Mouse (Mus musculus): Measurements from ENCODE around the gene Mpp3. TPM values are rescaled to one million over a fixed set of nuclear protein-coding genes. Genes with fewer than 3 reads are reported as not detected.
A peak's percentile ranks its signal among the peaks of the same experiment; 100 is the strongest.

Gene Mpp3
- polyA plus RNA-seq, 1 experiment from 2014 or later: 16.1 TPM

- H3K4me1 ChIP-seq: peaks cover 9% of the 10 kb centered on the region
- no peaks in the 10 kb centered on the region for H3K36me3 ChIP-seq (replicated peaks)
- DNase-seq (ENCODE audit: extremely low spot score, low spot score): no peak
- 0 out of 2 replicates have a peak, but pooled peaks cover 2% of the 10 kb centered on the region for H3K9me3 ChIP-seq
- 88% methylated on average over 7 of the region's 7 CpGs for WGBS
- peaks cover 18% of the 10 kb centered on the region for H3K27me3 ChIP-seq (ENCODE audit: poor library complexity, severe bottlenecking)
- no peak overlapping the region for H3K27ac ChIP-seq
- no peak overlapping the region for H3K4me3 ChIP-seq
Measured at GRCm38 (mm10) chr11:102036336-102036735, 8.1 kb upstream of the Mpp3 start.

DNA sequence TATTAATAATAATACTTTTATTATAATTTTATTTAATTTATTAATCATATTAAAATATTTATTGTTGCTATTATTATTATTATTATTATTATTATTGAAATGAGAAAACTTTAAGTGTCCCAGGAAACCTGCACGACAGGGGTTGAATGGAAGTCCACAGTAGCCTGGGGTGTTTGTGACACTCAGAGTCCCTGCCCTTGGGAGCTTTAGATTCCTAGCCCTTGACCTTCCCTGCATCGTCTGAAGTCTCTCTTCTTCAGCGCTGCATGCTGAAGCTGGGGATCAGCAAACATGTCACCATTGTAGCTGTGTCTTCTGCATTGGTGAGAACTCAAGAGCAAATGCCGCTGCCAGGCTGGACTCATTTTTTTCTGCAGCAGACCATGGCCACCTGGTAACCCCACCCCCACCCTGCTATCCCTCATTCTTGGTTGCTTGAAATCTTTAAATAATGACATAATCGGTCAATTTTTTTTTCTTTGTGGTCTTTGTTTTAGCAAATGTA, 7.2 kb upstream of the Mpp3 start:
- Histone ChIP-seq H3K4me3 (no peak overlapping the region), H3K36me3 (replicated peaks) (no peaks in the 10 kb centered on the region), H3K9me3 (no peaks in the 10 kb centered on the region), H3K4me1 (peaks cover 9% of the 10 kb centered on the region), H3K27me3 (ENCODE audit: poor library complexity, severe bottlenecking) (peaks cover 25% of the 10 kb centered on the region), H3K27ac (no peak overlapping the region)
- 87% methylated on average over 5 of the region's 5 CpGs for WGBS
- DNase-seq (ENCODE audit: extremely low spot score, low spot score): no peak

DNA sequence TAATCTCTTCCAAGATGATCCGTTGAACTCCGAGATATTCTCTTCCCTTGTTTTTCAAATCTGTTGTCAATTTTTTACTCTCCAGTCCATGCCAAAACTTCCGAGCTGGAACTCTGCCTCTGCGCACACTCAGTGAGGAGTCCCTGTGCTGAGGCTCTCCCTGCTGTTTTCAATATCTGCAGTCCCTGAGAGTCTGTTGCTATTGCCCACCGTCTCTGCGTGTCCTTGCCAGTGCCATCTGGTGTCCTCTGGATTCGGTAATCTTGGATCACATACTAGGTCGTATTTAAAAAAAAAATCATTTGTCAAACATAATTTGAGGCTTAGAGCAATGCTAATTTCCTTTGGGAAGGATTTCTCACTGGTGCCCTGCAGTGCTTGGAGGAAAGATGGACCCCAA, 6.6 kb upstream of the Mpp3 start:
- no peaks in the 10 kb centered on the region for H3K9me3 ChIP-seq
- H3K4me3 ChIP-seq: no peak overlapping the region
- H3K36me3 ChIP-seq (replicated peaks): no peaks in the 10 kb centered on the region
- no peak overlapping the region for H3K27ac ChIP-seq
- peaks cover 32% of the 10 kb centered on the region for H3K27me3 ChIP-seq (ENCODE audit: poor library complexity, severe bottlenecking)
- no peak for DNase-seq (ENCODE audit: extremely low spot score, low spot score)
- 82% methylated on average over 8 of the region's 8 CpGs for WGBS
- peaks cover 7% of the 10 kb centered on the region for H3K4me1 ChIP-seq

GRCm38 (mm10) chr11:102033055-102033591, 4.9 kb upstream of the Mpp3 start:
- Histone ChIP-seq H3K27ac (no peak overlapping the region), H3K9me3 (no peaks in the 10 kb centered on the region), H3K4me3 (no peak overlapping the region), H3K4me1 (peaks cover 1% of the 10 kb centered on the region; the same call in 1 of the 2 replicates), H3K27me3 (ENCODE audit: poor library complexity, severe bottlenecking) (peaks cover 35% of the 10 kb centered on the region), H3K36me3 (replicated peaks) (no peaks in the 10 kb centered on the region)
- no peak for DNase-seq (ENCODE audit: extremely low spot score, low spot score)
- 92% methylated on average over 12 of the region's 12 CpGs for WGBS

- H3K4me3 ChIP-seq: no peak overlapping the region
- H3K36me3 ChIP-seq (replicated peaks): no peaks in the 10 kb centered on the region
- H3K4me1 ChIP-seq: peaks cover 19% of the 10 kb centered on the region
- H3K27me3 ChIP-seq (ENCODE audit: poor library complexity, severe bottlenecking): peaks cover 35% of the 10 kb centered on the region
- no peaks in the 10 kb centered on the region for H3K9me3 ChIP-seq
- DNase-seq (ENCODE audit: extremely low spot score, low spot score): no peak
- 87% methylated on average over 7 of the region's 7 CpGs for WGBS
- no peak overlapping the region for H3K27ac ChIP-seq
Measured at GRCm38 (mm10) chr11:102031149-102031548, 2.9 kb upstream of the Mpp3 start.

DNA sequence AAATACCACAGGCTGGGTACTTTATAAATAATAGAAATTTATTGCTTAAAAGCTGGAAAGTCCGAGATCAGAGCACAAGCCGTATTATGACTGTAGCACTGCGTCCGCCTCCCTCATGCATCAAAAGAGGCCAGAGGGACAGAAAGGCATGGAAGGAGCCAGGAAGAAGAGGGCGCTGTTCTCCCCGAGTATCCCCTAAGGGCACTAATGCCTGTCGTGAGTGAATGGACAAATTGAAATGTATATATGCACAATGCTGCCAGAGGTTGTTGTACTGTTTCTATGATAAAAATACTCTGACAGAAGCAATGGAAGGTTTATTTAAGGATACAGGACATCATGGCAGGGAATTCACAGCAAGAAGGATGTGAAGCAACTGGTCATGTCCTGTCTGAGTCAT, 1.7 kb upstream of the Mpp3 start:
- Histone ChIP-seq H3K4me1 (peaks cover 31% of the 10 kb centered on the region), H3K27ac (no peak overlapping the region), H3K4me3 (no peak overlapping the region), H3K27me3 (ENCODE audit: poor library complexity, severe bottlenecking) (peaks cover 46% of the 10 kb centered on the region), H3K36me3 (replicated peaks) (peaks cover 3% of the 10 kb centered on the region; the same call in 1 of the 2 replicates), H3K9me3 (no peaks in the 10 kb centered on the region)
- 39% methylated on average over 7 of the region's 7 CpGs for WGBS
- no peak for DNase-seq (ENCODE audit: extremely low spot score, low spot score)

GRCm38 (mm10) chr11:102029304-102029703, 1.0 kb upstream of the Mpp3 start:
- peaks cover 52% of the 10 kb centered on the region for H3K27me3 ChIP-seq (ENCODE audit: poor library complexity, severe bottlenecking)
- no peak overlapping the region for H3K27ac ChIP-seq
- 85% methylated on average over 4 of the region's 4 CpGs for WGBS
- H3K4me3 ChIP-seq: no peak overlapping the region
- DNase-seq (ENCODE audit: extremely low spot score, low spot score): no peak
- peaks cover 38% of the 10 kb centered on the region for H3K4me1 ChIP-seq
- peaks cover 6% of the 10 kb centered on the region; the same call in 1 of the 2 replicates for H3K36me3 ChIP-seq (replicated peaks)
- no peaks in the 10 kb centered on the region for H3K9me3 ChIP-seq

DNA sequence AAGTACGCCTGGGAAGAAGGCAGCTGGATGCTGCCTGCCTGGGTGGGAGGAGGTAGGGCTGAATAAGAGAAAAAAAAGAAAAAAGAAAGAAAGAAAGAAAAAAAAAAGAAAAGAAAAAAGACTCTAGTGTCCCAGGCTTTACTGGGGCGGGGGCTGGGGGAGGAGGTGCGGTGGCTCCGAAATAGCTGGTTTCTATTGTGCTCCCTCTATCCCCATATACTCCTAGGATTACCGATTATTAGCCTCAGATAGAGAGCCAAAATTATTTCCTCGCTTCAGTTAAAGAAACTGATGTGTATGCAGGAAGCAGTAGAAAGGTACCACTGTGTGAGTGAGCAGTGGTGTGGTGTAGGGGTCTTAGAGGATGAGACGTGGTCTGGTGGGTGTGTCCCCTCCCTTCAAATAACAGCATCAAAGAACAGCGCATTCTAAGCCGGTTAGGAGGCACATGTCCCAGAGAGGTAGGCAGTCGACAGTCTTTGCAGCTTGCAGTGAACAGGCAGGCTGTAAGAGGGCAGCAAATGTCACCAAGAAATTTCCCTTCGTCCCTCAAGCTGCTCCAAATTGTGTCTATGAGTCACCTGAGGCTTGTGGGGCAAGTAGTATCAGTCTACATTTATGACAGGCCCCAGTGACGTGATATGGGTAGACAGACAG, 772 bp downstream of the Mpp3 start:
- Histone ChIP-seq H3K9me3 (no peaks in the 10 kb centered on the region), H3K4me1 (peaks cover 38% of the 10 kb centered on the region), H3K27ac (peak overlapping the region; percentile 90), H3K36me3 (replicated peaks) (peaks cover 17% of the 10 kb centered on the region), H3K27me3 (ENCODE audit: poor library complexity, severe bottlenecking) (peaks cover 52% of the 10 kb centered on the region), H3K4me3 (peak overlapping the region; percentile 76)
- WGBS: 5% methylated on average over 12 of the region's 12 CpGs
- DNase-seq (ENCODE audit: extremely low spot score, low spot score): no peak

DNA sequence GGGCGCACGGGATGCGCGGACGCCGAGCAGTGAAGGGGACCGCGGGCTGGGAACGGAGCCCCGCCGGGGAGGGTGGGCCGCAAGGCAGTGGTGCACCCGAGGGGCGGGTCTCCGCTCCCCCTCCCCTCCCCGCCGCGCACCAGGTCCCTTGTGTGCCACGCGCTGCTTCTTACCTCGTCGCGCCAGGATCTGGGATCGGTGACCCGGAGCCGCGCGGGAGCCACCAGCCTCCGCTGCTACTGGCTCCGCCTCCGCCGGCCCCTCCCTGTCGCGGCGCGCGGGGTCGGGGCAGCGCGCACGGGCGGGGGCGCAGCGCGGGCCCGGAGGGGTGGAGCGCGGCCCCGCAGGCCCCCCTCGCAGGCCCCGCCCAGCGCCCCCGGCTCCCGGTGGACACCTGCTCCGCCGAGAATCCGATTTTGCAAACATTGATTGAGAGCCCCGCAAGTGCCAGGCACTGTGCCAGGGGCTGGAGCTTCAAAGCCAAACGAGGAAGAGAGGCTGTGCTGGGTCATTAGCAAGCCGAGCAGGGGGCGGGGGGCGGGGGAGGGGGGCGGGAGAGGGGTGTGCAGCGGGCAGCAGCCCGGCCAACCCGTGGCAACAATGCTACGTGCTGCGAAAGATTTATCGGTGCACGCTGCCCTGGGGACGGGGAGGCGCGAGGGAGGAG, 1.4 kb downstream of the Mpp3 start:
- Histone ChIP-seq H3K4me1 (peaks cover 40% of the 10 kb centered on the region), H3K4me3 (peak overlapping the region; percentile 76), H3K36me3 (replicated peaks) (peaks cover 23% of the 10 kb centered on the region), H3K27me3 (ENCODE audit: poor library complexity, severe bottlenecking) (peaks cover 52% of the 10 kb centered on the region), H3K27ac (peak overlapping the region; percentile 90), H3K9me3 (no peaks in the 10 kb centered on the region)
- under 1% methylated on average over 67 of the region's 73 CpGs for WGBS
- peak; percentile 82 for DNase-seq (ENCODE audit: extremely low spot score, low spot score)

DNA sequence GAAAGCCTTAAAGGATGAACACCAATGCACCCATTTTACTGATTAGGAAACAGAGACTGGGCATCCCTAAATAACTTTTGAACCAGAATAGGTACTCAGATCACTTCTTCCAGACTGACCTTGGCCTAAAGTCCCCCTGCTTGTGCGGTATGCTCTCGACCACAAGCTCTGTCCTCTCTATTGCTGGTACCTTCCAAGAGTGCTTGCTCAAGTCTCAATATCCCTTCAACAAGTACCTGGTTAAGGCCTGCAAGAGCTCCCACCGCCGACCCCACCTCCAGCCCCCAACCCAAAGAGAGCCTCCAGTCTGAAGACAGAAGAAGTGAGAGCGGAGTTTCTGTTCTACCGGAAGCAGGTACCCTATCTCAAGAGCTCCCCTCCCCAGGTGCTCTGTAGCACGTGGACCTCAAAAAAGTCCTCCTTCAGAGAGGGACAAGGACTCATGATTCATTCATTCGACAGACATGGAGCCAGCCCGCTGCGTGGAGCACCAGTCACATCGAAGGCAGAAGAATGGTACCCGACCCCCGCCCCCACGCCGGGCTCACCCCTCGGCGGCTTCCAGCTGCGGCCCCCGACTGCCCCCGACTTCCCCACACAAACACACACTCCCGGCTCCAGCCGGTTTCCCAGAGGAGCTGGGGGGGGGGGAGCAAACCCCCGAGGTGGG, 2.1 kb downstream of the Mpp3 start:
- peak overlapping the region; percentile 90 for H3K27ac ChIP-seq
- H3K9me3 ChIP-seq: no peaks in the 10 kb centered on the region
- H3K4me3 ChIP-seq: peak overlapping the region; percentile 76
- H3K36me3 ChIP-seq (replicated peaks): peaks cover 29% of the 10 kb centered on the region
- WGBS: 3% methylated on average over 23 of the region's 23 CpGs
- DNase-seq (ENCODE audit: extremely low spot score, low spot score): peak; percentile 40
- H3K4me1 ChIP-seq: peaks cover 41% of the 10 kb centered on the region
- peaks cover 50% of the 10 kb centered on the region for H3K27me3 ChIP-seq (ENCODE audit: poor library complexity, severe bottlenecking)

DNA sequence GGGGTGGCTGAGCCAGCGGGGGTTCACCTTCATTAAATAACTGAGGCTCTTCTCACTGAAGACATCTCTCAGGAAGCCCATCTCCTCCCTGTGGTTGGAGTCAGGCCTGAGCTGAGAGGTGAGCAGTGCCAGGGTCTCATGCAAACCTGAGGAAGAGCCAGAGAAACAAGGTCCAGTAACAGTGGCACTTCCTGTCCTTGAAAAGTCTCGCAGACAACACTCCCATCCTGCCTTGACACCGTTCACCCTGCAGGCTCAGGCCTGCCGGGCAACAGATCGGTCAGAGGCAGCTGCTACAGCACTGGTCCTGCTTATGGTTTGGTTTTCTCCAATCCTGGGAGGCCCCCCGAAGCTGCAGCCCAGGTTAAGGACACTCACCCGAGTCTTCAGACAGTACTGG, 2.9 kb downstream of the Mpp3 start:
- H3K27me3 ChIP-seq (ENCODE audit: poor library complexity, severe bottlenecking): peaks cover 44% of the 10 kb centered on the region
- no peaks in the 10 kb centered on the region for H3K9me3 ChIP-seq
- H3K4me3 ChIP-seq: peak overlapping the region; percentile 76
- WGBS: 37% methylated on average over 7 of the region's 7 CpGs
- no peak for DNase-seq (ENCODE audit: extremely low spot score, low spot score)
- peaks cover 41% of the 10 kb centered on the region for H3K4me1 ChIP-seq
- peak overlapping the region; percentile 90 for H3K27ac ChIP-seq
- peaks cover 32% of the 10 kb centered on the region for H3K36me3 ChIP-seq (replicated peaks)

DNA sequence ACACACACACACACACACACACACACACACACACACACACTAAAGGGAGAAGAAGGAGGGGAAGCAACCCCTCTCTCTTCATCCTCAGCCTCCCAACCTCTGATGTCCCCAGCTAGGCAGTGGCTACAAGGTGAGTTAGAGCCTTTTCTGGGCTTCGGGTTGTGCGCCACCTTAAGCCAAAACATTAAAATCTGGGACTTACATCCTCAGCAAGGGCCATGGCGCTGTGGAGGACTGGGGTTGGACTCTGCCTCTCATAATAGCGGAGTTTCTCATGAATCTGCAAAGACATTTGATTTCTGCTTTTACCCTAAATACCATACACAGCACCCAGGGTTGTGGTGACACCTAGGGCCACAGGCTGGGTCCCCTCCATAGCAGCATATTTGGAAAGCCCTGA, 3.4 kb downstream of the Mpp3 start:
- Histone ChIP-seq H3K27me3 (ENCODE audit: poor library complexity, severe bottlenecking) (peaks cover 39% of the 10 kb centered on the region), H3K4me3 (peak overlapping the region; percentile 76; the same call in 1 of the 2 replicates), H3K27ac (peak overlapping the region; percentile 90; the same call in 1 of the 2 replicates), H3K4me1 (peaks cover 41% of the 10 kb centered on the region), H3K36me3 (replicated peaks) (peaks cover 36% of the 10 kb centered on the region), H3K9me3 (no peaks in the 10 kb centered on the region)
- 86% methylated on average over 4 of the region's 4 CpGs for WGBS
- DNase-seq (ENCODE audit: extremely low spot score, low spot score): no peak
